Comparison of ENCODE assay signal across 25 mouse cellular contexts in genomic region chr11:79426571-79426970, GRCm38 (mm10).
DNase-seq lines count a peak whose midpoint lies in the region; ATAC-seq and TF ChIP-seq lines count a peak whose summit lies in the region.
"Had no signal": no experiment of that assay in that cellular context is flagged by ENCODE, and none has a peak within 500 bp of the region (broad histone marks: within the 10 kb centered on the region; RNA-seq: fewer than 3 reads in every experiment).

No protein-coding gene starts in this region.

- no peaks in the 10 kb centered on the region for H3K4me1 ChIP-seq in hindbrain, embryonic 13.5 days (replicated peaks)
- no peaks in the 10 kb centered on the region for H3K4me1 ChIP-seq in hindbrain, embryonic 14.5 days (replicated peaks; ENCODE audit: control insufficient read depth, insufficient read depth, low read length)
- H3K4me1 ChIP-seq in E14TG2a.4 (replicated peaks; ENCODE audit: low read depth, low read length): peaks cover 46% of the 10 kb centered on the region

- no peaks in the 10 kb centered on the region for H3K27me3 ChIP-seq in hindbrain, embryonic 13.5 days
- H3K27me3 ChIP-seq in hindbrain, embryonic 14.5 days (ENCODE audit: control insufficient read depth, insufficient read depth, low read length): no peaks in the 10 kb centered on the region
- H3K27me3 ChIP-seq in E14TG2a.4 (ENCODE audit: insufficient read depth, low read length): no peaks in the 10 kb centered on the region
- H3K27me3 ChIP-seq: CH12.LX; hindbrain, embryonic 12.5 days had no signal

- no peak overlapping the region for H3K4me2 ChIP-seq in hindbrain, embryonic 13.5 days
- no peak overlapping the region for H3K4me2 ChIP-seq in hindbrain, embryonic 14.5 days (replicated peaks)
- H3K4me2 ChIP-seq: heart, embryonic 11.5 days; hindbrain, embryonic 12.5 days had no signal

- no peak overlapping the region for H3K9ac ChIP-seq in hindbrain, embryonic 13.5 days
- H3K9ac ChIP-seq in hindbrain, embryonic 14.5 days: no peak overlapping the region
- H3K9ac ChIP-seq: hindbrain, embryonic 12.5 days had no signal

- no peak for DNase-seq in hindbrain, embryonic 14.5 days (ENCODE audit: low spot score)
- DNase-seq in ES-CJ7 (ENCODE audit: low read depth, low spot score) (peak; percentile 81), WW6 (ENCODE audit: low read depth, low spot score) (peak; percentile 34)
- no peak for DNase-seq in urinary bladder, adult 18-20 months (ENCODE audit: low spot score in 2 of 2)
- DNase-seq in right cerebral cortex, postnatal 4 days: no peak
- DNase-seq: adrenal gland, postnatal 10 days; adrenal gland, postnatal 36 days; B cell, adult 2 months; cerebellum, adult 18-20 months; cerebellum, adult 9-10 months; cerebellum, postnatal 14 days; gastrocnemius, postnatal 14 days; heart, adult 11 months; kidney, adult 18-20 months had no signal

- no peak for TF ChIP-seq CTCF in E14TG2a.4 (conservative IDR thresholded peaks at IDR 0.05; ENCODE audit: low read length)

- H3K27ac ChIP-seq in hindbrain, embryonic 13.5 days: peak overlapping the region; percentile 46; the same call in 1 of the 2 replicates
- H3K27ac ChIP-seq in hindbrain, embryonic 14.5 days: no peak overlapping the region
- H3K27ac ChIP-seq: forebrain, embryonic 10.5 days; hindbrain, embryonic 12.5 days; hindbrain, postnatal 0 days had no signal

- no peak overlapping the region for H3K4me3 ChIP-seq in hindbrain, embryonic 13.5 days
- no peak overlapping the region for H3K4me3 ChIP-seq in hindbrain, embryonic 14.5 days (replicated peaks; ENCODE audit: low read length)
- 0 out of 2 replicates have a peak overlapping the region, but pooled peaks have one; percentile 13 for H3K4me3 ChIP-seq in E14TG2a.4 (replicated peaks; ENCODE audit: low read length)
- H3K4me3 ChIP-seq: forebrain, embryonic 10.5 days; hindbrain, embryonic 12.5 days had no signal

- ATAC-seq in hindbrain, embryonic 13.5 days (ENCODE audit: low FRiP score): no peak
- no peak for ATAC-seq in hindbrain, embryonic 14.5 days (ENCODE audit: low FRiP score)
- ATAC-seq: activated CD4-positive, CD25-positive, alpha-beta regulatory T cell, adult 4 months; forebrain, embryonic 14.5 days; hindbrain, postnatal 0 days; inflammation-experienced regulatory T-cells, adult 6 months; intestine, embryonic 16.5 days had no signal

- peaks cover 13% of the 10 kb centered on the region for H3K36me3 ChIP-seq in hindbrain, embryonic 13.5 days
- H3K36me3 ChIP-seq in hindbrain, embryonic 14.5 days (replicated peaks; ENCODE audit: control insufficient read depth, insufficient read depth): peaks cover 19% of the 10 kb centered on the region
- H3K36me3 ChIP-seq in E14TG2a.4 (ENCODE audit: insufficient read depth, low read length): no peaks in the 10 kb centered on the region

- WGBS in hindbrain, embryonic 13.5 days: 62% methylated on average over 4 of the region's 4 CpGs
- 58% methylated on average over 4 of the region's 4 CpGs for WGBS in hindbrain, embryonic 14.5 days

- H3K9me3 ChIP-seq in hindbrain, embryonic 13.5 days: no peaks in the 10 kb centered on the region
- no peaks in the 10 kb centered on the region for H3K9me3 ChIP-seq in hindbrain, embryonic 14.5 days (ENCODE audit: control insufficient read depth, low read length)
- H3K9me3 ChIP-seq in E14TG2a.4 (ENCODE audit: low read length): no peaks in the 10 kb centered on the region
- H3K9me3 ChIP-seq: forebrain, embryonic 10.5 days; hindbrain, embryonic 12.5 days had no signal

Comparison
In these comparisons a context has a peak if more than half of its experiments do, and no peak if none do; other contexts are left out.
1. DNase-seq: peak in ES-CJ7 (single experiment) and WW6 (single experiment); none in hindbrain, embryonic 14.5 days (single experiment), urinary bladder, adult 18-20 months (0 of 2) and right cerebral cortex, postnatal 4 days (single experiment).